Mouse (Mus musculus) skeletal muscle tissue, postnatal 0 days (tissue): ENCODE measurements around the gene Nemp2. TPM values are rescaled to one million over a fixed set of nuclear protein-coding genes. Genes with fewer than 3 reads are reported as not detected.

Experiments
- polyA plus RNA-seq: library from polyadenylated mRNA; unstranded; fragments of >200 nt; fragmentation: Nextera tagmentation; extraction: Ambion mirVana; gene quantifications from 2 replicates; pipeline ENCODE4 v1.2.1, GENCODE M21; 2015

The Nemp2 gene
- 2.8 TPM in 2 replicates for polyA plus RNA-seq

DNA sequence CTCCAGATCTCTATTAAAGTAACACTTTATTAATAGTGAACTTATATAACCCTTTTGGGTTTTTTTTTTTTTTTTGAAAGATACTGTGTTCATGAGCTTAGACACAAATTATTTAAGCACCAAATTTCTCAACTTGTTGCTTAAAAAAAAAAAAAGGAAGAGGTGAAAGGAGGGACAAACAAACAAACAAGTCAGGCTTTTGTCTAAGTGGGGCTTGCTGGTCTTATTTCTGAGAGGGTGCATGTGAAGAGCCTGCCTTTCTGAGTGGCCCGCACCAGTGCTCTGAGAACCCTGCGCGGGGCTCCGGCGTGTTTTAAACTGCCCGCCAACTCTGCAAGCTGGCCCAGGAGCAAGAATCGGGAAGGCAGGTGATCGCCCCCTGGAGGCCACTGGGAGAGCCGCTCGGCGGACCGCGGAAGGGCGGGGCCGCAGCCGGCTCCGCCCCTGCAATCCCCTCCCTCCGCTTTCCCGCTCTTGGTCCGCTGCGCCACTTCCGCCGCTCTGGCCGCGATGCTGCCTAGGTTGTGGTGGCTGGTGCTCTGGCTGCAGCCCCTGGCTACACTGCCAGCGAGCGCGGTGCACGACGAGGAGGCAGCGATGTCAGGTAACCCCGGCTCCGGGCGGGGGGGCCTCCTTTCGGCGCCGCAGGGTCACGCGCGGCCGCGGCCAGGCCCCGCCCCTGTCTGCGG is at the start of gene Nemp2:
Nemp2 (plus strand) TSS at position 456 of the 689 bp plus-strand sequence.

Other genes with a start within 250 kb of the Nemp2 start
- 12.2 and 12.7 TPM in 2 replicates for gene Nab1, start 130.0 kb upstream of the Nemp2 start, polyA plus RNA-seq
- gene Mfsd6, start 96.8 kb downstream of the Nemp2 start, polyA plus RNA-seq: 1.0 and 1.1 TPM in 2 replicates
- 11.8 and 12.8 TPM in 2 replicates for gene Inpp1, start 187.0 kb downstream of the Nemp2 start, polyA plus RNA-seq
- 30.2 and 45.0 TPM in 2 replicates for gene Hibch, start 214.2 kb downstream of the Nemp2 start, polyA plus RNA-seq